ENCODE assay signal across 1 mouse cellular context in the genomic region with DNA sequence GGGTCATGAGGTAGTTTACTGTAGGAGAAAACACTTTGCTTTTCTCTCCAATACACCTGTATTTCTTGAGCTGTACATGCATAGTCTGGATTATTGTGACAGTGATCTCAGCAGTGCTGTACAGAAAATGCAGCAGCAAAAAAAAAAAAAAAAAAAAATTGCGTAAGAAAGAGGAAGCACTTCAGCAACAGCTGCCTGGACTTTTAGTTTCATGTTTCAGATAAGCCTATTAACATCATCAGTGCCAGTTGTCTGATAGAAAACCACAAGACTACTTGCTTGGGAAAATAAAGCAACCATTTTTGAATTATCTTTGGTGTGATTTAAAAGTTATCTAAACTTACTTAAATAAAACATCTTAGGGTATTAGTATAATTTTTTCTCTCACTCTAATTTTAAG.
TF ChIP-seq lines count a peak whose summit lies in the region.

No protein-coding gene starts in this region.

TF ChIP-seq in MEL, 35 proteins besides CTCF, POLR2A, EP300 and RAD21 (continued from another document):
- TF ChIP-seq ELF1 (IDR thresholded peaks at IDR 0.05; ENCODE audit: low read depth, low read length) (0 out of 2 replicates have a peak, but pooled peaks have one; percentile 36), MXI1 (IDR thresholded peaks at IDR 0.05; ENCODE audit: low read depth, low read length) (no peak; the same call in 1 of the 2 replicates), TBP (IDR thresholded peaks at IDR 0.05; ENCODE audit: low read depth, low read length) (no peak), USF1 (IDR thresholded peaks at IDR 0.05; ENCODE audit: low read depth, low read length) (no peak), POLR2AphosphoS2 (IDR thresholded peaks at IDR 0.05; ENCODE audit: low read length) (no peak), ZC3H11A (IDR thresholded peaks at IDR 0.05; ENCODE audit: low read depth, low read length) (no peak), SIN3A (IDR thresholded peaks at IDR 0.05; ENCODE audit: low read length) (peak; percentile 84), NRF1 (IDR thresholded peaks at IDR 0.05; ENCODE audit: insufficient read depth, low read depth, low read length, poor library complexity, severe bottlenecking) (no peak), ZKSCAN1 (IDR thresholded peaks at IDR 0.05; ENCODE audit: low read depth, low read length) (no peak; the same call in 1 of the 2 replicates), RCOR1 (IDR thresholded peaks at IDR 0.05; ENCODE audit: low read depth, low read length) (peak; percentile 100), ZMIZ1 (IDR thresholded peaks at IDR 0.05; ENCODE audit: low read depth, low read length) (no peak), E2F4 (IDR thresholded peaks at IDR 0.05; ENCODE audit: borderline replicate concordance, low read depth, low read length) (no peak), CHD1 (IDR thresholded peaks at IDR 0.05; ENCODE audit: low read depth, low read length) (no peak), GABPA (IDR thresholded peaks at IDR 0.05; ENCODE audit: low read depth, low read length) (no peak), TAL1 (IDR thresholded peaks at IDR 0.05; ENCODE audit: low read length) (peak; percentile 35), MAZ (IDR thresholded peaks at IDR 0.05; ENCODE audit: low read depth, low read length) (no peak)
